Mouse (Mus musculus) heart, adult 2 months (tissue): ENCODE results near the gene Rassf10.

ENCODE experiments used
- CTCF ChIP-seq: fragments of 200-600 bp; IDR thresholded peaks from 2 replicates; pipeline ENCODE4 v1.8.1; 2022; ENCODE audit warnings: antibody characterized with exemption, mild to moderate bottlenecking, moderate library complexity
- POLR2A ChIP-seq: fragments of 200-500 bp; IDR thresholded peaks from 2 replicates; pipeline ENCODE4 v1.6.1; 2011; ENCODE audit warnings: mild to moderate bottlenecking, low read depth, low read length, control low read depth; ENCODE audit not compliant: insufficient read depth

DNA sequence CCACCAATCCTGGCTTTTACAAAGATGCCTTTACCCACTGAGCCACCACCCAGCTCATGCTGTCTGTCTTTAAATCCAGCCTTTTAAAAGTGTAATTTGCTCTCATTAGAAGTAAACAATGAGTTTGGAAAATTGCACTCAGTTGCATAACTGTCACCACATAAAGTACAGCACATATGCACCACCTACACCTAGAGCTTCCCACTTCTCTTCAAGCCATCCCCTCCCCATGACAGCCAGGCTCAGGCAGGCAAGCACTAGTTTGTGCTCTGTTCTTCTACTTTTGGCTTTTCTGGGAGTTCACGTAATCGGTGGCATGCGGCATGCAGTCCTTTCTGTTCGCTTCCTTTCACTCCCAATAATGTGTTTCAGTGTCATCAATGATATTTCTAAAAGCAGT lies 38.2 kb upstream of the Rassf10 start:
- TF ChIP-seq POLR2A (no peak), CTCF (no peak)
